Comparison of ENCODE assay signal across 8 mouse cellular contexts in genomic region chr12:32378528-32379295, GRCm38 (mm10). TPM values are rescaled to one million over a fixed set of nuclear protein-coding genes. Genes with fewer than 3 reads are reported as not detected.
DNase-seq lines count a peak whose midpoint lies in the region; ATAC-seq and TF ChIP-seq lines count a peak whose summit lies in the region.

TSS of gene Ccdc71l (plus strand) at chr12:32378704.

- H3K4me3 ChIP-seq in heart, embryonic 10.5 days, result peak within 1 kb of the TSS; percentile 91
- peak within 1 kb of the TSS; percentile 71 for H3K4me3 ChIP-seq in kidney, embryonic 16.5 days (ENCODE audit: low read length)
- H3K4me3 ChIP-seq in liver, adult 2 months (ENCODE audit: insufficient read depth, low read depth, low read length), result peak within 1 kb of the TSS; percentile 78
- peak within 1 kb of the TSS; percentile 66 for H3K4me3 ChIP-seq in myocyte

- 0 out of 2 replicates have a peak, but pooled peaks have one; percentile 41 for TF ChIP-seq POLR2A in liver, adult 2 months (IDR thresholded peaks at IDR 0.05; ENCODE audit: extremely low read depth, insufficient read depth, low read length)
- peak; percentile 71 for TF ChIP-seq POLR2A in myocyte (IDR thresholded peaks at IDR 0.05; ENCODE audit: insufficient read length, low read depth)

- H3ac ChIP-seq in myocyte (ENCODE audit: control insufficient read depth, insufficient read length), result peak within 1 kb of the TSS; percentile 52

- DNase-seq in A20 (ENCODE audit: low read depth, low spot score), result peak; percentile 90
- DNase-seq in brain, adult 2 months (ENCODE audit: low read depth, low spot score), result peak; percentile 94
- DNase-seq in heart, embryonic 10.5 days (ENCODE audit: low spot score), result peak; percentile 94
- DNase-seq in liver, adult 2 months (ENCODE audit: extremely low read depth, low read depth, low spot score), result peak; percentile 69
- DNase-seq in splenic B cell, adult 2 months (ENCODE audit: low read depth, low spot score), result peak; percentile 86

- WGBS in heart, embryonic 10.5 days, result under 1% methylated on average over 77 of the region's 78 CpGs
- WGBS in kidney, embryonic 16.5 days, result under 1% methylated on average over 71 of the region's 78 CpGs
- WGBS in liver, adult 2 months, result under 1% methylated on average over 75 of the region's 78 CpGs

- H3K79me2 ChIP-seq in liver, adult 2 months (ENCODE audit: control insufficient read depth, insufficient read depth, low read length), result no peaks in the 10 kb centered on the region
- peaks cover 14% of the 10 kb centered on the region for H3K79me2 ChIP-seq in myocyte (ENCODE audit: control insufficient read depth, insufficient read depth)

- no peak for TF ChIP-seq CTCF in liver, adult 2 months (IDR thresholded peaks at IDR 0.05; ENCODE audit: low read depth, low read length)

- peak within 1 kb of the TSS; percentile 97 for H3K27ac ChIP-seq in heart, embryonic 10.5 days
- H3K27ac ChIP-seq in kidney, embryonic 16.5 days (ENCODE audit: low read length), result peak within 1 kb of the TSS; percentile 97
- peak within 1 kb of the TSS; percentile 76 for H3K27ac ChIP-seq in liver, adult 2 months (replicated peaks; ENCODE audit: insufficient read depth, low read depth, low read length)

- H3K9me3 ChIP-seq in heart, embryonic 10.5 days, result no peaks in the 10 kb centered on the region
- H3K9me3 ChIP-seq in kidney, embryonic 16.5 days (ENCODE audit: low read length), result no peaks in the 10 kb centered on the region

- peak within 1 kb of the TSS; percentile 91 for H3K9ac ChIP-seq in kidney, embryonic 16.5 days (replicated peaks; ENCODE audit: low read length)
- peak within 1 kb of the TSS; percentile 96 for H3K9ac ChIP-seq in liver, adult 2 months (ENCODE audit: low read depth, low read length)

- H3K4me2 ChIP-seq in kidney, embryonic 16.5 days (replicated peaks; ENCODE audit: low read depth, low read length), result peak within 1 kb of the TSS; percentile 82
- H3K4me2 ChIP-seq in myocyte (ENCODE audit: low read depth), result peak within 1 kb of the TSS; percentile 98

- peaks cover 4% of the 10 kb centered on the region; the same call in 1 of the 2 replicates for H3K4me1 ChIP-seq in heart, embryonic 10.5 days
- H3K4me1 ChIP-seq in kidney, embryonic 16.5 days (ENCODE audit: insufficient read depth, low read length), result peaks cover 19% of the 10 kb centered on the region
- H3K4me1 ChIP-seq in liver, adult 2 months (ENCODE audit: control insufficient read depth, insufficient read depth, low read length), result peaks cover 9% of the 10 kb centered on the region; the same call in 1 of the 2 replicates

- ATAC-seq in erythroblast, adult 5-6 weeks (replicated peaks; ENCODE audit: low FRiP score, poor library complexity, severe bottlenecking), result peak; percentile 89
- ATAC-seq in kidney, embryonic 16.5 days (ENCODE audit: low FRiP score, low TSS enrichment), result peak; percentile 90

- no peaks in the 10 kb centered on the region; the same call in 1 of the 2 replicates for H3K36me3 ChIP-seq in heart, embryonic 10.5 days
- H3K36me3 ChIP-seq in kidney, embryonic 16.5 days (ENCODE audit: insufficient read depth, low read length), result no peaks in the 10 kb centered on the region
- no peaks in the 10 kb centered on the region for H3K36me3 ChIP-seq in liver, adult 2 months (ENCODE audit: control insufficient read depth, insufficient read depth, low read length)
- no peaks in the 10 kb centered on the region for H3K36me3 ChIP-seq in myocyte (ENCODE audit: control insufficient read depth, insufficient read depth)
- no peaks in the 10 kb centered on the region for H3K36me3 ChIP-seq in splenic B cell, adult 2 months (ENCODE audit: control insufficient read depth, insufficient read depth, low read length, poor library complexity, severe bottlenecking)

- no peaks in the 10 kb centered on the region for H3K27me3 ChIP-seq in heart, embryonic 10.5 days (ENCODE audit: insufficient read depth, poor library complexity, severe bottlenecking)
- no peaks in the 10 kb centered on the region for H3K27me3 ChIP-seq in kidney, embryonic 16.5 days (ENCODE audit: insufficient read depth, low read length)
- H3K27me3 ChIP-seq in liver, adult 2 months (ENCODE audit: control insufficient read depth, insufficient read depth, low read length), result no peaks in the 10 kb centered on the region
- H3K27me3 ChIP-seq in myocyte (ENCODE audit: control insufficient read depth, insufficient read depth, insufficient read length), result no peaks in the 10 kb centered on the region
- no peaks in the 10 kb centered on the region for H3K27me3 ChIP-seq in splenic B cell, adult 2 months (ENCODE audit: control insufficient read depth, insufficient read depth, low read length, poor library complexity, severe bottlenecking)

TF ChIP-seq in myocyte, 11 proteins besides CTCF, POLR2A, EP300 and RAD21:
- no peak for TF ChIP-seq E2F4 (IDR thresholded peaks at IDR 0.05; ENCODE audit: insufficient read depth)
- TF ChIP-seq TCF3 (IDR thresholded peaks at IDR 0.05; ENCODE audit: insufficient read length, low read depth), result no peak
- TF ChIP-seq MAX (IDR thresholded peaks at IDR 0.05; ENCODE audit: low read depth), result no peak
- no peak for TF ChIP-seq TCF12 (IDR thresholded peaks at IDR 0.05; ENCODE audit: insufficient read depth, poor library complexity, severe bottlenecking)
- no peak for TF ChIP-seq USF1 (IDR thresholded peaks at IDR 0.05; ENCODE audit: low read depth)
- no peak for TF ChIP-seq CEBPB (IDR thresholded peaks at IDR 0.05; ENCODE audit: insufficient read depth, poor library complexity, severe bottlenecking)
- TF ChIP-seq MYOG (IDR thresholded peaks at IDR 0.05; ENCODE audit: control insufficient read depth in 1 of 3, insufficient read depth in 1 of 3, insufficient read length in 2 of 3, low read depth in 2 of 3), result peak in 1 of 3 experiments; percentile 8
- no peak for TF ChIP-seq SRF (IDR thresholded peaks at IDR 0.05; ENCODE audit: control insufficient read depth, insufficient read length, low read depth)
- no peak for TF ChIP-seq MYOD1 (IDR thresholded peaks at IDR 0.05; ENCODE audit: control insufficient read depth in 1 of 3, insufficient read length in 2 of 3, low read depth in 2 of 3)
- TF ChIP-seq REST (IDR thresholded peaks at IDR 0.05; ENCODE audit: insufficient read depth, insufficient read length), result no peak
- peak; percentile 68 for TF ChIP-seq POLR2AphosphoS2 (IDR thresholded peaks at IDR 0.05; ENCODE audit: insufficient read length, low read depth)

RNA-seq across cellular contexts. Expression of gene Ccdc71l, which starts in this region (rescaled TPM):
- 103 and 130 TPM in 2 replicates for total RNA-seq in erythroblast, adult 5-6 weeks (2015; ENCODE audit: low replicate concordance)
- 160 and 171 TPM in 2 replicates for total RNA-seq in erythroblast, adult 5-6 weeks (2017; ENCODE audit: low replicate concordance)
- polyA plus RNA-seq in heart, embryonic 10.5 days (2016; fragmentation: Nextera tagmentation; extraction: Ambion mirVana), result 2.2 and 3.2 TPM in 2 replicates
- 1.1 and 1.3 TPM in 2 replicates for polyA plus RNA-seq in kidney, embryonic 16.5 days (2015; fragmentation: Nextera tagmentation; extraction: Ambion mirVana)
- 3.5 and 4.4 TPM in 2 replicates for total RNA-seq in liver, adult 2 months (2014; rRNA removed)
- 2.9 and 3.2 TPM in 2 replicates for polyA plus RNA-seq in liver, adult 2 months (2012; rRNA removed)
- polyA plus RNA-seq in myocyte (2012; fragmentation: generic; extraction: Trizol), result 3.0 TPM

Comparison
In these comparisons a context has a peak if more than half of its experiments do, and no peak if none do; other contexts are left out.
1. Peak in every context shown above with its lines: DNase-seq, ATAC-seq, H3K4me3 ChIP-seq and H3K27ac ChIP-seq.
2. RNA of gene Ccdc71l (total RNA-seq): 103 to 171 TPM in erythroblast, adult 5-6 weeks; 3.5 to 4.4 TPM in liver, adult 2 months; every median in the first group is over 10 times any median in the second.